Mouse (Mus musculus) embryonic fibroblast, embryonic 13.5 days (primary cell): ENCODE results near the gene Rbfox3. TPM values are rescaled to one million over a fixed set of nuclear protein-coding genes. Genes with fewer than 3 reads are reported as not detected.

Source experiments
- H3K27ac ChIP-seq: 2 replicates; pipeline ENCODE4 v1.5.1; 2012; ENCODE audit warnings: low read length, control low read depth, inconsistent platforms; ENCODE audit not compliant: insufficient read depth
- H3K4me1 ChIP-seq: 2 replicates; pipeline ENCODE4 v1.6.1; 2011; ENCODE audit warnings: low read length; ENCODE audit not compliant: control insufficient read depth, insufficient read depth
- H3K4me3 ChIP-seq: 2 replicates; pipeline ENCODE4 v1.5.1; 2011; ENCODE audit warnings: mild to moderate bottlenecking, control low read depth, low read length; ENCODE audit not compliant: insufficient read depth
- CTCF ChIP-seq: IDR thresholded peaks from 2 replicates; pipeline ENCODE4 v1.5.1; 2011; ENCODE audit warnings: mild to moderate bottlenecking, control low read depth, low read length, moderate library complexity, borderline replicate concordance; ENCODE audit not compliant: insufficient read depth
- POLR2A ChIP-seq: IDR thresholded peaks from 2 replicates; pipeline ENCODE4 v1.6.1; 2011; ENCODE audit warnings: low read depth, mild to moderate bottlenecking, control low read depth, low read length, moderate library complexity
- polyA plus RNA-seq: library from polyadenylated mRNA; stranded (reverse); fragments of >200 nt; gene quantifications from 2 replicates; pipeline ENCODE4 v1.2.4, GENCODE M21; 2011; ENCODE audit warnings: low read depth; ENCODE audit not compliant: missing spikeins, insufficient read length

Rbfox3 gene
- not detected in 2 replicates for polyA plus RNA-seq

DNA sequence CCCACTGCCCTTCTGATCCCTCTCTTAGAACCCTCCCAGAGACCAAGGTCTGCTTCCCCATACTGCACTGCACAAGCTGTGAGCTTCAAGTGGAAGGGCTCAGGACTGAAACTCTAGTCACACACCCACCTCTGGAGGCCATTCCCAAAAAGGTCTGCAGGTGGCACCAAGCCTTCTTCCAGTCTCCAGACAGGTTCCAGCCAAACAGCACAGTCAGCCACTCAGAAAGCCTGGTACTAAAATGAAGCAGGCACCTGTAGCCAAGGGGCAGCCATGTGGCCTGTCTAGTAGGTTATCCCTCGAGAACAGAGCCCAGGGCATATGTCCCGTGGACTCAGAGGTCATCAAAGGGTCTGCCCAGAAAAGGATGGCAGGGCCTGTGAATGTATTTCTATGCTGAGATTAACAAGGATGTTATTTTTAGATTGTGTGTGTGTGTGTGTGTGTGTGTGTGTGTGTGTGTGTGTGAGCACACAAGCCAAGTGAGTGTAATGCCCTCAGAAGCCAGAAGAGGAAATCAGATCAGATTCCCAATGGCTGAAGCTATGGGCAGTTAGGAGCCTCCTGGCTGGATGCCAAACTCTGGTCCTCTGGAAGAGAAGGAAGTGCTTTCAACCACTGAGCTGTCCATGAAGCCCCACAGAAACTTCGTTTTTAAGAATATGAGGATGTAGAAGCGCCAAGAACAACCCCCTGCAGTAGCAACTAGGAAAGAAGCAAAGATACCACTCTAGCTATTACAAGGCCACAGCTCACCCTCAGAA lies at the start of gene Rbfox3:
Gene Rbfox3 (minus strand): TSS at position 291 of the 764 bp plus-strand sequence.
- H3K4me1 ChIP-seq, result no peaks in the 10 kb centered on the region
- no peak within 1 kb of the TSS for H3K27ac ChIP-seq
- H3K4me3 ChIP-seq, result no peak within 1 kb of the TSS
- TF ChIP-seq POLR2A, result no peak
- no peak for TF ChIP-seq CTCF

DNA sequence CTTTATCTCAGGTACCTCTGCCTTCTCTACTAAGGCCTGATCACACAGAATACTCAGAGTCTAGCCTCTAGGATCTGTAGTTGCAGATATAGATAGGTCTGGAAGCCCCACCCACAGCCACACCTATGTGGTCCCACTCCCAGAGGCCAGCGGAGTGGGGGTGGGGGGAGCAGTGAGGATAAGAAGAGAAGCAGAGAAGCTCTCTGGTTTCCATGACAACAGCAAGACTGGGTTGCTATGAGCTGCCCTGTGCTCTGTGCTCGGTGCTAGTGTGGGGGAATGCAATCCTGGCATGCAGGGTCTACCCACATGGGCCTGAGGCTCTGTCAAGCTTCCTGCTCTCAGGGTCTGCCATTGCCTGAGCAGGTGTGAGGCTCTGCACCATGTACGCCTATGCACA lies 49.3 kb upstream of the Rbfox3 start:
- TF ChIP-seq POLR2A (no peak), CTCF (no peak)
- H3K27ac ChIP-seq, result no peak overlapping the region
- no peak overlapping the region for H3K4me3 ChIP-seq
- H3K4me1 ChIP-seq, result no peaks in the 10 kb centered on the region

DNA sequence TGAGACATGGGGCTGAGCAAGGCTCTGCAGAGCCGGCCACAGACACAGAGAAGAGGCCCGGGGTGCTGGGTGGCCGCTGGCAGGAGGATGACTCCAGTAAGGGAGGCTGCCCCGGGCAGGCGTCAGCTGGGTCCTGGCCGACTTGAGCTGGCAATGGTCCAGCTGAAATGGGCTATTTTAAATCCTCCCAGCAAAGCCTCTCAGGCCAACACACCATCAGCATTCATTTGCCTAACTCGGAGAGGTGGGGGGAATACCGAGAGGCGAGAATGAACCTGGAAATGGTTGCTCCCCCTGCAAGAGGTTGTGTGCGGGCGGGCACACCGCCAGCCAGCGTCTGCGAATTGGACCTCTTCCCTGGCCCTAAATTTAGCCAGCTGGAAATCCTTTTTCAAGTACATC lies 45.7 kb upstream of the Rbfox3 start:
- no peak for TF ChIP-seq CTCF
- no peak for TF ChIP-seq POLR2A
- H3K27ac ChIP-seq, result no peak overlapping the region
- no peaks in the 10 kb centered on the region for H3K4me1 ChIP-seq
- no peak overlapping the region for H3K4me3 ChIP-seq

DNA sequence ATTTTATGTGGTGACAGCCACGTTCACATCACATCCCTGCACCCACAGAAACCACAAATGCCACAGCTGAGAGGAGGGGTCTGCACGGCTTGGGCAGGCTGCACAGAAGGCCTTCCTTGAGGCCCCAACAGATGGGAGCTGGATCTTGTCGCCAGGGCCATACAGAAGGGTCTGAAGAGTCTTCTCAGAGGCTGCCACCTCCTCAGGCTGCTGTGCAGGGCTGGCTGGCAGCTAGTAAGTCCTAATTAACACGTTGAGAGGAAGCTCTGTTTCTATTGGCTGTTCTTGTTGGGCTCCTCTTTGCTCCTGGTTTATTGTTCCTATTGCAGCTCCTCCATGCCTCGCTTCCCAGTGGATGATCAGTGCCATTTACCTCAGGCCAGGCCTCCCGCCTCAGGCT lies 43.6 kb upstream of the Rbfox3 start:
- Histone ChIP-seq H3K4me3 (no peak overlapping the region), H3K27ac (no peak overlapping the region), H3K4me1 (no peaks in the 10 kb centered on the region)
- no peak for TF ChIP-seq POLR2A
- no peak for TF ChIP-seq CTCF

DNA sequence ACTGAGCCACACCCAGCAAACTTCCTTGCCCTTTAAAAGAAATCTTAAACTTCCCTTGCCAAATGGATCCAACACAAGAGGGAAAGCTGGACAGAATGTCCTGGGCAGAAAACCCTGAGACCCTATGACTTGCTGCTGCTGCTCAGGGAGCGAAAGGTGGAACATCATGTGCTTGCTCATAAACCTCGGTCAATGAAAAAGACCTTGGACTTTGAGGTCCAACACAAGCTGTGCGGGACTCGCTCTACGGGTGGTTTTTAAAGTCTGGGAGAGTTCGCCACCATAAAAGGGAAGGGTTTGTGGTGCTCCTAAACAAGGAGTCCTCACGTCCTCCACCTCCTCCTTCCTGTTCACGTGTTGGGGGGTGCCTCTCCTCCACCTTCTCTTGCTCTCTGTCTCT lies 34.5 kb upstream of the Rbfox3 start:
- TF ChIP-seq CTCF (no peak), POLR2A (no peak)
- no peaks in the 10 kb centered on the region for H3K4me1 ChIP-seq
- H3K27ac ChIP-seq, result no peak overlapping the region
- no peak overlapping the region for H3K4me3 ChIP-seq

DNA sequence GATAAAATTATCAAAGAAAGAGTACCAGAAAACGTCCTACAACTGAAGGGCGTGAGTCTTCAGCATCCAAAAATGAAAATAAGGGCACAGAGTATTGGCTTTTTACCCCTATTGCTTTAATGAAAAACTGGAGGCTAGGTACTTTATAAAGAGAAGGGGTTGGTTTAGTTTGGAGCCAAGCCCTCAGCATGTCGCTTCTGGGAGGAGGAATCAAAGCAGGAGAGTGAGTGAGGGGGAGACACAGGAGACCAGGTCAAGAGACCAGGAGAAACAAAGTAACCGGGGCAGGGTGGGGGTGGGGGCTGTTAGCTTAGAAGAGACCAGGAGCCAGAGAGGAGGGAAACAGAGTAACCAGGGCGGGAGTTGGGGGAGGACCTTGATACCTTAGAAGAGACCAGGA lies 29.9 kb upstream of the Rbfox3 start:
- Histone ChIP-seq H3K4me1 (no peaks in the 10 kb centered on the region), H3K4me3 (no peak overlapping the region), H3K27ac (no peak overlapping the region)
- no peak for TF ChIP-seq POLR2A
- TF ChIP-seq CTCF, result no peak

DNA sequence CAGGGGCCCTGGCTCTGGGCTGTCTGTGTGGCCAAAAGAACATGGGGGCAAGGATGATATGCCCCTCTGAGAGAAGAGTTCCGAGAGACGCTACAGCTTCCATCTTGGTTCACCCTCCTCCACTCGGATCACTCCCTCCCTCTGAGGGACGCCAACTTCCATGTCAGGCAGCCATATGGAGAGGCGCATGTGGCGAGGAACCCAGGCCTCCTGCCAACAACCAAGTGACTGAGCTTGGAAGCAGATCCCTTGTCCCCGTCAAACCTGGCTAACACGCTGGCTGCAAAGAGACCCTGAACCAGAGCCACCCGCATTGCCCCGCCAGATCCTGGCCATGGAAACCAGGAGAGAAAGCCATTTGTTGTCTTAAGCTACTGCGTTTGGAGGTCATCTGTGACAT lies 29.1 kb upstream of the Rbfox3 start:
- TF ChIP-seq CTCF, result no peak
- Histone ChIP-seq H3K4me3 (no peak overlapping the region), H3K27ac (no peak overlapping the region), H3K4me1 (no peaks in the 10 kb centered on the region)

DNA sequence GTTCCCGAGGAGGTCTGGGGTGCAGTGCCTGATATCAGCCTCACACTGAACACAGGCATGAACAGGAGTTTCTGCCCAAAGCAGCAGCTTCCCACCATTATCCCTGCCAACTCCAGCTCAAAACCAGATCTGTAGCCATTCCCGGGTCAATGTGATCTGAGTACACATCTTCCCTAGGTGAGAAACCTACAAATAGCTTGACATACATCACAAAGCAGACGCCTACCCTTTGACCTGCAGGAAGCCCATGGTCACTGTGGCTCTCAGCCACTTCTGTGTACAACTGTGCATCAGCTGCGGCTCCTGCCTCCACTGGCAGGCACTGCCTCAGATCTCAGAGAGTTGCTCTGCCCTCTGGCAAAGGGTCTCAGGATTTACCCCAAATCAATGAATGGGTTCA lies 28.3 kb upstream of the Rbfox3 start:
- Histone ChIP-seq H3K4me1 (no peaks in the 10 kb centered on the region), H3K27ac (no peak overlapping the region), H3K4me3 (no peak overlapping the region)
- TF ChIP-seq CTCF (no peak), POLR2A (no peak)

DNA sequence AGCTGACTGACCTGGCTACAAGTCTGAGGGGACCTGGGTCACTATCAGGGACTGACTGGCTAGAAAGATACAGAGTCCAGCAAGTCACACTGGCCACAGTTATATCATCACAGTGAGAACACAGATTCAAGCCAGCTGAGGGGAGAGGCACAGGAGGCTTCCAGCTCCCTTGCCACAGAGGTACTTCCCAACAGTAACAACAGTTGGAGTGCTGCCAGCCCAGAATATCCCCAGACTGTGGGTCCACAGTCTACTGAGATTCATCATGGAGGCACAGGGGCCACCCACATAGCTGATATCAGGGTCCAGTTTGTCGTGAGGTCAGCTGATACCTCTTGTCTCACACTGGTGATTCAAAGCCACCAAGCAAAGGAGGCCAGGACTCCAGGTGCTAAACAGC lies 23.5 kb upstream of the Rbfox3 start:
- TF ChIP-seq POLR2A (no peak), CTCF (no peak)
- Histone ChIP-seq H3K4me3 (no peak overlapping the region), H3K4me1 (no peaks in the 10 kb centered on the region), H3K27ac (no peak overlapping the region)

DNA sequence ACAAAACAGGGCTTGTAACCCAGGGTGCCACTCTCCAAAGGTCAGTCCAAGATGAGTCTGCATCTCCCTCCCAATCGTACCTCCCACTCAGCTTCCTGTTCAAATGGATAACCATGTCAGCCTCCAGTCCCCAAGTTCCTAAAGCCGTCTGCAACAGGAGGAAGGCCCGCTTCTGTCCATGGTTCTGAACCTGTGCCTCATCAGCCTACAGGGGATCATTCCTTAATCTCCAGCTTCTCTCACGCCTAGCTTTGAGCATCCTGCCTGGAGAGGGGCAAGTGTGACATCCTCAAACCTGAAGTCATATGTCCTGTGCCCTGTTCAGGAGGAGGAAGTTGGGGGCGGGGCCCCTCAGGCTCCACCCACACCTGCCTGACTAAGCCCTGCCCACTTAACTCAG lies 15.7 kb upstream of the Rbfox3 start:
- H3K4me3 ChIP-seq, result no peak overlapping the region
- no peak overlapping the region for H3K27ac ChIP-seq
- TF ChIP-seq CTCF (no peak), POLR2A (no peak)
- no peaks in the 10 kb centered on the region for H3K4me1 ChIP-seq

DNA sequence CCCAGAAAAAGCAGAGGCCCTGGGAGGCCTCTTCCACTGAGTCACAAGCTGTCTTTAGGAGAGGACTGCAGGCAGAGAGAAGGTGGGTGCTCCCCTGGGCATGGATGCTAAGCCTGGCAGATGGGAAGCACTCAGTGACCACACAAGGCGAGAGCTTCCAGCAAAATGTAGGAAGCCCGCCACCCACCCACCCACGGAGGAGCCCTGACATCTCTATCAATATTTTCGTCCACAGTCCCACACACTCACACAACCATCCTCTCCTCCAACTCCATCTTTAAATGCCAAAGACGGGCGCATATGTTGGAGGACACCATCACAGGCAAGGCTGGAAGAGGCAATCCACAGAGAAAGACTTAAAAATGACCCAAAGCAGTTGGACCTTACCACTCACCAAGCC lies 10.5 kb upstream of the Rbfox3 start:
- Histone ChIP-seq H3K4me1 (no peaks in the 10 kb centered on the region), H3K4me3 (no peak overlapping the region), H3K27ac (no peak overlapping the region)
- TF ChIP-seq CTCF (no peak), POLR2A (no peak)
